Mouse (Mus musculus) embryonic facial prominence, embryonic 15.5 days (tissue): ENCODE measurements around the gene Col2a1. TPM values are rescaled to one million over a fixed set of nuclear protein-coding genes. Genes with fewer than 3 reads are reported as not detected.

ENCODE experiments used
- ATAC-seq: fragments of 200-750 bp; cut with Nextera tagmentation; 2 replicates; pipeline ENCODE4 v1.8.0; 2017; ENCODE audit warnings: low read depth, moderate TSS enrichment; ENCODE audit not compliant: insufficient number of reproducible peaks, low FRiP score, low TSS enrichment
- H3K27ac ChIP-seq: fragments of 300-500 bp; sonication (generic); replicated peaks from 2 replicates; pipeline ENCODE4 v1.5.1; 2015; ENCODE audit warnings: mild to moderate bottlenecking, inconsistent platforms
- H3K27me3 ChIP-seq: fragments of 300-500 bp; sonication (generic); 2 replicates; pipeline ENCODE4 v1.6.1; 2015; ENCODE audit warnings: inconsistent platforms
- H3K36me3 ChIP-seq: fragments of 300-500 bp; sonication (generic); 2 replicates; pipeline ENCODE4 v1.6.1; 2015; ENCODE audit warnings: mild to moderate bottlenecking, inconsistent platforms
- H3K4me1 ChIP-seq: fragments of 300-500 bp; sonication (generic); 2 replicates; pipeline ENCODE4 v1.6.1; 2015; ENCODE audit warnings: inconsistent platforms
- H3K4me2 ChIP-seq: fragments of 300-500 bp; sonication (generic); replicated peaks from 2 replicates; pipeline ENCODE4 v1.6.1; 2015; ENCODE audit warnings: mild to moderate bottlenecking, inconsistent platforms
- H3K4me3 ChIP-seq: fragments of 300-500 bp; sonication (generic); replicated peaks from 2 replicates; pipeline ENCODE4 v1.5.1; 2015; ENCODE audit warnings: mild to moderate bottlenecking, inconsistent platforms
- H3K9ac ChIP-seq: fragments of 300-500 bp; sonication (generic); 2 replicates; pipeline ENCODE4 v1.6.1; 2015; ENCODE audit warnings: inconsistent platforms
- H3K9me3 ChIP-seq: fragments of 300-500 bp; sonication (generic); replicated peaks from 2 replicates; pipeline ENCODE4 v1.6.1; 2016; ENCODE audit warnings: inconsistent platforms
- WGBS: fragments of 180-500 bp; shearing (Covaris S2); methylation state at CpG from one replicate; pipeline ENCODE4 v1.1.7; 2015; 5-methylcytosine and 5-hydroxymethylcytosine counted together
- polyA plus RNA-seq: library from polyadenylated mRNA; unstranded; fragments of >200 nt; fragmentation: Nextera tagmentation; extraction: Ambion mirVana; gene quantifications from 2 replicates; pipeline ENCODE4 v1.2.1, GENCODE M21; 2015

The Col2a1 gene
- polyA plus RNA-seq, 1 experiment from 2014 or later = 386 TPM

DNA sequence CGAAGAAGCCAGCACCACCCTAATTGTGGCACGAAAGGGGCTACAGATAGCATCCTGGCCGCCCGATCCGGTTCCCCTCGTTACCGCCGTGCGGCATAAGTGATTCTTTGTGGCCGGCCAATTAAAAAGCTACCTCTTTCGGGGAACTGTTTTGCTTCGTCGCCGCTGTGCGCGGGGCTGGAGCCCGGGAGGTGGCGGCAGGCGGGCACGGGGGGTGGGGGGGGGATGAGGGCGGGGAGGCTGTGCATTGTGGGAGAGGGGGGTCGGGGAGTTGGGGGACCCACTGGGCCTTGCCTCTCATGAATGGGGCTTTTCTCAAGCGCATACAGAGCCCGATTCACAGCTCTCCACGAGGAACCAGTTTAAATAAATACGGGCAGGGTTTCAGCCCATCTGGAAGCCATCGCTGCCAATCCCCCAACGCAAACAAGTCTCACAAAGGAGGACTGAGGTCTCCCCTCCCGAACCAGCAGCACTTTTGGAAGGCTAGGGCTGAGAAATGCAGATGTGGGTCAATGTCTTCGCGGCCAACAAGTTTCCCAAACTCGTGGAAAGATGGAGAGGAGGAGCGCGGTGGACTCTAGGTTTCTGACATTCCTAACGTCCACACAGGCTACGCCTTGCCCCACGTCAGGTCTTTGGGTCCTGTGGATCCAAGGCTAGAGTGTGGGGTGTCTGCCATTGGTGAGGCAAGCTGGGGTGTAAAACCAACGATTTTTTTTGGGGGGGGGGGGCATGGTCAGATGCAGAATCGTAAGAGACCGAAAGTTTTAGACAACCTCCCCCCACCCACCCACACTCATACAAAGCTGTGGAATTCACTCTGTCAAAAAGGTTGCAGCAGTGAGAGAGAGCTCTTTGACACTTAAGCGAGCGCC is 2.1 kb downstream of the Col2a1 start:
- no peaks in the 10 kb centered on the region for H3K36me3 ChIP-seq
- H3K27me3 ChIP-seq = peaks cover 68% of the 10 kb centered on the region
- WGBS = under 1% methylated on average over 42 of the region's 42 CpGs
- H3K4me2 ChIP-seq = peak overlapping the region; percentile 89
- H3K4me3 ChIP-seq = peak overlapping the region; percentile 41
- no peaks in the 10 kb centered on the region for H3K9me3 ChIP-seq
- H3K27ac ChIP-seq = peak overlapping the region; percentile 52
- H3K4me1 ChIP-seq = peaks cover 44% of the 10 kb centered on the region
- H3K9ac ChIP-seq = peak overlapping the region; percentile 16; the same call in 1 of the 2 replicates
- peak; percentile 27 for ATAC-seq

DNA sequence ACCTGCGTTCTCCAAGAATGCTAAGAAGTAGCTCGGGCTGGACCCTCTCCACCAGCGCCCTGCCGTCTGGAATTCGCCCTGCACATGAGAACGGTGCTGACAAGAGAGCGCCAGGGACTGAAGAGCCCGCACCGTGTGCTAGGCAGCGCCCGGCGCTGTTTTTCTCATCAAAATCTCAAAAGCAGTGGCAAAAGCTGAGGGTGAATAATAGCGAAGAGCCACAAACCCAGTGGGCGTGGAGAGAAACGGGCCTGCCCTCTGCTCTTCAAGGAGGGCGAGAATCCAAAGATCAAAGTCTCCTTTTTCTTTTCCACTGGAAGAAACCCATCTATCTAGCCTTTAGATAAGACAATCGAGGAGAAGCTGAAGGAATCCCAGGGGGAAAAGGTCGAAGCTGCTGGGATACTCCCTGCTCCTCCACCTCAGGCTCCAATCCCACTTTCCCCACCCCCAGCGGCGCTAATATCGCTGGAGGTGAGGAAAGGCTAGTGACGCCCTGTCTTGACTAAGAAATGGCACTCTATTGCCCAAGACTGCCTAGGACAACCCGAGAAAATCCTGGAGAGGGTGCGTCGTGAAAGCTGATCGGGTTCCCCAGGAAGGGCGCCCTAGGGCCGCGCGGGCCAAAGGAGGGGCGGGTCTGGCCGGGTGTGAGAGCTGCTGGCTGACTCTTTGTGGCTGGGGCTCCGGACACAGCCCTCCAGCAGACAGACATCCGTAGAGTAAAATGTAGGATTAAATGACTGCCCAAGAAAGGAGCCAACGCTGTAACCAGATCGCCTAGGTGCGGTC is 3.0 kb downstream of the Col2a1 start:
- Histone ChIP-seq H3K4me2 (peak overlapping the region; percentile 89), H3K27me3 (peaks cover 68% of the 10 kb centered on the region), H3K4me3 (peak overlapping the region; percentile 41), H3K36me3 (no peaks in the 10 kb centered on the region), H3K9me3 (no peaks in the 10 kb centered on the region), H3K27ac (peak overlapping the region; percentile 52), H3K4me1 (peaks cover 49% of the 10 kb centered on the region), H3K9ac (peak overlapping the region; percentile 16; the same call in 1 of the 2 replicates)
- WGBS = 2% methylated on average over 37 of the region's 37 CpGs
- 0 out of 2 replicates have a peak, but pooled peaks have one; percentile 5 for ATAC-seq

- Histone ChIP-seq H3K27ac (0 out of 2 replicates have a peak overlapping the region, but pooled peaks have one; percentile 23), H3K9ac (no peak overlapping the region), H3K4me1 (peaks cover 49% of the 10 kb centered on the region), H3K36me3 (no peaks in the 10 kb centered on the region), H3K4me3 (no peak overlapping the region), H3K9me3 (no peaks in the 10 kb centered on the region), H3K4me2 (no peak overlapping the region), H3K27me3 (peaks cover 56% of the 10 kb centered on the region)
- ATAC-seq = no peak
- WGBS = 40% methylated on average over 7 of the region's 7 CpGs
Observed at GRCm38 (mm10) chr15:97999991-98000390, 4.5 kb downstream of the Col2a1 start.

- H3K4me1 ChIP-seq = peaks cover 45% of the 10 kb centered on the region
- no peak overlapping the region for H3K4me3 ChIP-seq
- ATAC-seq = no peak
- H3K9ac ChIP-seq = no peak overlapping the region
- no peaks in the 10 kb centered on the region for H3K9me3 ChIP-seq
- peaks cover 51% of the 10 kb centered on the region for H3K27me3 ChIP-seq
- H3K36me3 ChIP-seq = no peaks in the 10 kb centered on the region
- 51% methylated on average over 13 of the region's 13 CpGs for WGBS
- H3K4me2 ChIP-seq = no peak overlapping the region
- 0 out of 2 replicates have a peak overlapping the region, but pooled peaks have one; percentile 23 for H3K27ac ChIP-seq
Observed at GRCm38 (mm10) chr15:97999546-97999945, 4.9 kb downstream of the Col2a1 start.

GRCm38 (mm10) chr15:97996716-97997256 is 7.7 kb downstream of the Col2a1 start:
- Histone ChIP-seq H3K9ac (no peak overlapping the region), H3K4me1 (peaks cover 34% of the 10 kb centered on the region), H3K36me3 (no peaks in the 10 kb centered on the region), H3K27ac (no peak overlapping the region), H3K27me3 (peaks cover 30% of the 10 kb centered on the region), H3K4me2 (no peak overlapping the region), H3K9me3 (no peaks in the 10 kb centered on the region), H3K4me3 (no peak overlapping the region)
- WGBS = 77% methylated on average over 13 of the region's 13 CpGs
- ATAC-seq = no peak

DNA sequence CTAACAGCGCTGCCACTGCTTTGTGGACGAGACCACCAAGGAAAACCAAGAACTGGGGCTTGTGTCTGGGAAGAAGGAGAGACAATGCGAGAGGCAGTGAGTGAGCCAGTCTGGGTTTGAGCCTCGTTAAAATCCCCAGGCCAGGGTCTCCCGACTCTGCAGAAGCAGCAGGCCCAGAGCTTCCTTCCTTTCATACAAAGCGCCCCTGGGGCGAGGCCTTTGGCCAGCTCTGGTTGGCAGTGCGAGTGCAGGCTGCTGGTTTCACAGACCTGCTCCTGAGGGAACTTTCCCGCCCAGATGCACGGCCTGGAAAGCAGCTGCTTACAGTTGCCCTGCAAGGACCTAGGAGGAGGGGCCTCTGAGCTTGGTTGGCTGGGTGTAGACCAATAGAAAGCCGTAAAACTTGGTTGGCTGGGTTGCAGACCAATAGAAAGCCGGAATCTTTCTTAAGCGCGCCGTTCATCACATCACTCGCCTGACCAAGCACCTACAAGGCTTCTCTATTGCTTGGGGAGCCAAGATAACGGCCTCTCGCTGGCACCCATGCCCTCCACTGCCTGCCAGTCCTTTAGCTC is 11.7 kb downstream of the Col2a1 start:
- peak; percentile 92 for ATAC-seq
- no peaks in the 10 kb centered on the region for H3K36me3 ChIP-seq
- H3K27me3 ChIP-seq = no peaks in the 10 kb centered on the region
- H3K4me1 ChIP-seq = peaks cover 49% of the 10 kb centered on the region
- H3K9me3 ChIP-seq = no peaks in the 10 kb centered on the region
- peak overlapping the region; percentile 87 for H3K27ac ChIP-seq
- 4% methylated on average over 18 of the region's 18 CpGs for WGBS
- no peak overlapping the region; the same call in 1 of the 2 replicates for H3K9ac ChIP-seq
- H3K4me3 ChIP-seq = peak overlapping the region; percentile 32
- H3K4me2 ChIP-seq = peak overlapping the region; percentile 65

DNA sequence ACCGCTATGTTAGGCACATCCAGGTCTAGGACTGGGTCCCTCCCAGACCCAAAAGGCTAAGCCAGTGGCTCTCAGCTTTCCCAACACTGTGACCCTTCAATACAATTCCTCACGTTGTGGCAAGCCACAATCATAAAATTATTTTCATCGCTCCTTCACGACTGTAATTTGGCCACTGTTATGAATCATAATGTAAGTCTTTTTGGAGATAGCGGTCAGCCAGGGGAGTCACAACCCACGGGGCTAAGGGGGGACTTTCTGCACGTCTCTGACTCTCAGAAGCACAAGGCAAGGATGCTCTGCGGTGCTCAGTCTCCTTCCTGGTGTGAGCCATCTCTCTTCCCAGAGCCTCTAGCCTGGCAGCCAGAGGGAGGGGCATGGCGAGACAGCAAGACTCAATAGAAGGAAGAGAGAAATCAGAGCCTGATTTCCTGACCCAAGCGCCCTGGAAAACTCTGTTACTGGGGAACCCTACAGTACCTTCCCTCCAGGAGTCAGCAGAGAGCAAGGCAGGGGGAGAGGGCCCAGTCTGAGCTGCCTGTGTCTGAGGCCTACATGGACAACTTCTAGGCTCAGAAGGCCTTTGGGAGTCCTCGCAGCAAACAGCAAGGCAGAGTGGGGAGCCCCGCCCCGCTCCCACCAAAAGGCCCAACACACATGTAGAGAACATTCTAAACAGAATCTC is 12.3 kb downstream of the Col2a1 start:
- Histone ChIP-seq H3K4me3 (no peak overlapping the region), H3K36me3 (no peaks in the 10 kb centered on the region), H3K9ac (no peak overlapping the region), H3K27me3 (no peaks in the 10 kb centered on the region), H3K4me2 (peak overlapping the region; percentile 65), H3K4me1 (peaks cover 48% of the 10 kb centered on the region), H3K27ac (peak overlapping the region; percentile 87), H3K9me3 (no peaks in the 10 kb centered on the region)
- no peak for ATAC-seq
- WGBS = 41% methylated on average over 13 of the region's 13 CpGs

- ATAC-seq = no peak
- H3K4me2 ChIP-seq = no peak overlapping the region
- WGBS = 33% methylated on average over 12 of the region's 12 CpGs
- H3K36me3 ChIP-seq = no peaks in the 10 kb centered on the region
- no peaks in the 10 kb centered on the region for H3K9me3 ChIP-seq
- H3K27ac ChIP-seq = peak overlapping the region; percentile 12; the same call in 1 of the 2 replicates
- no peak overlapping the region for H3K9ac ChIP-seq
- H3K4me1 ChIP-seq = peaks cover 42% of the 10 kb centered on the region
- no peaks in the 10 kb centered on the region for H3K27me3 ChIP-seq
- no peak overlapping the region for H3K4me3 ChIP-seq
Observed at GRCm38 (mm10) chr15:97991285-97991895, 13.1 kb downstream of the Col2a1 start.

- Histone ChIP-seq H3K4me1 (peaks cover 40% of the 10 kb centered on the region), H3K9me3 (no peaks in the 10 kb centered on the region), H3K9ac (no peak overlapping the region), H3K4me3 (no peak overlapping the region), H3K4me2 (no peak overlapping the region), H3K27me3 (no peaks in the 10 kb centered on the region), H3K27ac (0 out of 2 replicates have a peak overlapping the region, but pooled peaks have one; percentile 12), H3K36me3 (no peaks in the 10 kb centered on the region)
- 23% methylated on average over 4 of the region's 4 CpGs for WGBS
- no peak for ATAC-seq
Observed at GRCm38 (mm10) chr15:97990721-97991120, 13.8 kb downstream of the Col2a1 start.

DNA sequence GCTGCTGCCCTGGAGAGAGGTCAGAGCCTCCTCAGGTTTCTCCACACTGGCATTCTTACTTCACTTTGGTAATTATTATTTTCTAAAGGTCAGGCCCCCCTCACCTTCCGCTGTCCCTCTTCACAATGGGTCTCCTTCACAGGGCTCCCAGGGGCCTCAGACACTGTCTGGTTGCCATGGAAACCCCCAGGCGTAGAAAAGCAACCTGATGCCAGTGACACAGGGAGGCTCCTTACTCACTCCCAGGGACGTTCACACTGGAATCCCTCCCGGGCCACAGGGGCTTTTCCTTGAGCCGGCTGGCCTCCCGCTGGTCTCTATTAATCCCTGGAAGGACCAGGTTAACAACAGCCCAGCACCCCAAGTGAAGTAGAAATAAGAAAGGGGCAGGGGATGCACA is 14.4 kb downstream of the Col2a1 start:
- H3K9ac ChIP-seq = no peak overlapping the region

More for the DNA sequence above, 14.4 kb downstream of the Col2a1 start:
- no peaks in the 10 kb centered on the region for H3K36me3 ChIP-seq
- H3K4me2 ChIP-seq = 0 out of 2 replicates have a peak overlapping the region, but pooled peaks have one; percentile 8
- H3K27me3 ChIP-seq = no peaks in the 10 kb centered on the region
- no peak overlapping the region for H3K4me3 ChIP-seq
- no peaks in the 10 kb centered on the region for H3K9me3 ChIP-seq
- no peak; the same call in 1 of the 2 replicates for ATAC-seq
- 3% methylated on average over 6 of the region's 6 CpGs for WGBS
- peaks cover 40% of the 10 kb centered on the region for H3K4me1 ChIP-seq
- H3K27ac ChIP-seq = 0 out of 2 replicates have a peak overlapping the region, but pooled peaks have one; percentile 34
